Comparison of ENCODE assay signal across 15 mouse cellular contexts in the genomic region with DNA sequence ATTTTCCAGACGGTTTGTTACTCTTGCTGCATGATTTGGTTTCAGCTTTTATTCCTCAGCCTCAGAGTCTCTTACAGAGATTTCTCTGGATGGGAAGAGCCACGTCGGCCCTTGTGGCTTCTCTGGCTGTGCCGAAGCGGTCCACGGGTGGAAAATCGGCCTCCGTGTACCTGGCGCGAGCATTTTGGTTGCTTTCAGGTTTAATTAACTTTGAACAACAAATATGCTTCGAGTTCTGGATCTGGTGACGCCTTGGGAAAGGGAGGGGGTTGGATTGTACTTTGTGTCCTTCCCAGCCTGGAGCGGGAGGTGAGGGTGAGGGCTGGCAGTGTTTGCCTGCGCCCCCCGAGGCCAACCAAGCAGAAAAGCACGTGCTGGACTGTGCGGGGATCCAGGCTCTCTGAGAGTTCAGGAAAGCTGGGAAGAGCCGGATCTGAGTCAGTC. TPM values are rescaled to one million over a fixed set of nuclear protein-coding genes. Genes with fewer than 3 reads are reported as not detected.
DNase-seq lines count a peak whose midpoint lies in the region; ATAC-seq and TF ChIP-seq lines count a peak whose summit lies in the region.
"Had no signal": no experiment of that assay in that cellular context is flagged by ENCODE, and none has a peak within 500 bp of the region (broad histone marks: within the 10 kb centered on the region; RNA-seq: fewer than 3 reads in every experiment).

No protein-coding gene starts in this region.

- peaks cover 86% of the 10 kb centered on the region for H3K27me3 ChIP-seq in forebrain, embryonic 13.5 days
- H3K27me3 ChIP-seq in midbrain, embryonic 12.5 days: peaks cover 97% of the 10 kb centered on the region

- H3K4me3 ChIP-seq in forebrain, embryonic 13.5 days: peak overlapping the region; percentile 19; the same call in 1 of the 2 replicates
- H3K4me3 ChIP-seq in midbrain, embryonic 12.5 days: peak overlapping the region; percentile 7; the same call in 1 of the 2 replicates

- ATAC-seq in forebrain, embryonic 13.5 days: peak; percentile 54; the same call in 1 of the 2 replicates
- no peak for ATAC-seq in midbrain, embryonic 12.5 days (ENCODE audit: low FRiP score, low read depth)
- ATAC-seq: liver, postnatal 0 days; Patski had no signal

- DNase-seq in heart, adult 11 months: peak; percentile 51
- DNase-seq in heart, postnatal 10 days: no peak
- peak; percentile 67 for DNase-seq in brain, embryonic 14.5 days (ENCODE audit: low read depth)
- DNase-seq in testis, postnatal 14 days (ENCODE audit: low spot score): no peak
- DNase-seq in heart, adult 8-10 months (ENCODE audit: low spot score): no peak
- no peak for DNase-seq in spleen, adult 18-20 months
- DNase-seq: adrenal gland, postnatal 36 days; heart, postnatal 4 days; liver, postnatal 0 days; thymus, postnatal 36 days had no signal

- 3% methylated on average over 18 of the region's 18 CpGs for WGBS in forebrain, embryonic 13.5 days
- under 1% methylated on average over 18 of the region's 18 CpGs for WGBS in midbrain, embryonic 12.5 days

- no peak overlapping the region for H3K27ac ChIP-seq in forebrain, embryonic 13.5 days
- H3K27ac ChIP-seq in midbrain, embryonic 12.5 days (replicated peaks): no peak overlapping the region

- H3K9me3 ChIP-seq in forebrain, embryonic 13.5 days (replicated peaks): no peaks in the 10 kb centered on the region
- H3K9me3 ChIP-seq in midbrain, embryonic 12.5 days: no peaks in the 10 kb centered on the region

- no peaks in the 10 kb centered on the region for H3K36me3 ChIP-seq in forebrain, embryonic 13.5 days (ENCODE audit: poor library complexity, severe bottlenecking)
- H3K36me3 ChIP-seq in midbrain, embryonic 12.5 days: no peaks in the 10 kb centered on the region

- intact Hi-C loops in heart, postnatal 10 days (cut with DNase I): no loop called here

- peak overlapping the region; percentile 50 for H3K4me2 ChIP-seq in forebrain, embryonic 13.5 days
- H3K4me2 ChIP-seq in midbrain, embryonic 12.5 days (replicated peaks): peak overlapping the region; percentile 7; the same call in 1 of the 2 replicates

- no peak for TF ChIP-seq POLR2A in brain, embryonic 14.5 days (IDR thresholded peaks at IDR 0.05; ENCODE audit: borderline replicate concordance, extremely low read depth, insufficient read depth, insufficient read length, poor library complexity, severe bottlenecking)

- peaks cover 35% of the 10 kb centered on the region for H3K4me1 ChIP-seq in forebrain, embryonic 13.5 days
- H3K4me1 ChIP-seq in midbrain, embryonic 12.5 days: peaks cover 25% of the 10 kb centered on the region

- no peak for TF ChIP-seq CTCF in brain, embryonic 14.5 days (IDR thresholded peaks at IDR 0.05; ENCODE audit: borderline replicate concordance, extremely low read depth, insufficient read depth, insufficient read length)

- peak overlapping the region; percentile 21; the same call in 1 of the 2 replicates for H3K9ac ChIP-seq in forebrain, embryonic 13.5 days
- no peak overlapping the region for H3K9ac ChIP-seq in midbrain, embryonic 12.5 days (replicated peaks)
- H3K9ac ChIP-seq: liver, postnatal 0 days had no signal

RNA-seq across cellular contexts. Expression of a gene that starts 7.1 kb away (rescaled TPM):
- total RNA-seq in heart, postnatal 10 days (2021): not detected
- polyA plus RNA-seq in brain, embryonic 14.5 days (2012; rRNA removed): 63.3 and 76.2 TPM in 2 replicates
- 87.1 and 92.7 TPM in 2 replicates for polyA plus RNA-seq in forebrain, embryonic 13.5 days (2015; fragmentation: Nextera tagmentation; extraction: Ambion mirVana)
- polyA plus RNA-seq in midbrain, embryonic 12.5 days (2016; fragmentation: Nextera tagmentation; extraction: Ambion mirVana): 21.5 and 74.8 TPM in 2 replicates
- total RNA-seq in heart, adult 8-10 months (2022): not detected
- total RNA-seq: adrenal gland, postnatal 36 days; common myeloid progenitor, adult 5-6 weeks; heart, adult 18-20 months had no signal
- polyA plus RNA-seq: liver, postnatal 0 days; Patski had no signal

Comparison
In these comparisons a context has a peak if more than half of its experiments do, and no peak if none do; other contexts are left out.
1. DNase-seq: peak in heart, adult 11 months (single experiment) and brain, embryonic 14.5 days (single experiment); none in heart, postnatal 10 days (0 of 2), testis, postnatal 14 days (single experiment), heart, adult 8-10 months (single experiment) and spleen, adult 18-20 months (0 of 2).